ENCODE assay signal across 1 mouse cellular context in the genomic region with DNA sequence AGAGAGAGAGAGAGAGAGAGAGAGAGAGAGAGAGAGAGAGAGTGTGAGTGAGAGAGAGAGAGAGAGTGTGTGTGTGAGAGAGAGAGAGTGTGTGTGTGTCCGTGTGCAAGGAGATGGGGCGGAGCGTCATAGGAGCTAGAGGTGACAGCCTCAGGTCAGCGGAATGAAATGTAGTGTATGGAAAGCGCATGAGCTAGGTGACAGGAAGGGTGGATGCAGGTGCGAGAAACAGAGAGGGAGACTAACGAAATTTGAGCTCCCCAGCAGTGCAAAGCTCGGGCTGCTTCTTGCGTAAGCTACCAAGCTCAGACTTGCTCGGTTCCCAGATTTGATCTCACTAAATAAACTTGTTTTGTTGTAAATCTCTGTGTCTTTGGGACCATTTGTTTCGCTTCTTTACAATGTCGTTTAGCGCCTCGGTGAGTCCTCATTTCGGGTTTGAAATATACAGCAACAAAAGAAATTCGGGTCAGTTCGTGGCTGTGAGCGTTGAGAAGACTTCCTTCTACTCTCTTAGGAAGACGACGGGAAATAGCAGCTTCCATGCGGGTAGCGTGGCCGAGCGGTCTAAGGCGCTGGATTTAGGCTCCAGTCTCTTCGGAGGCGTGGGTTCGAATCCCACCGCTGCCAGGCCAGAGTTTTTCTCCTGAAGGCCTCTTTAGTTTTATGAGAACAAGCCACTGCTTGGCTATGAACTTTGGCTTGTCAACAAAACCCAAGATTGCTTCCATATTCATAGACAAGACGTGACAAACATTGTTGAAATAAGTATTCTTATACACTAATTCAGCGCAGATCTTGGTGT.
A peak's percentile ranks its signal among the peaks of the same experiment; 100 is the strongest.
TF ChIP-seq lines count a peak whose summit lies in the region.

No protein-coding gene starts in this region.

TF ChIP-seq in MEL, 35 proteins besides CTCF, POLR2A, EP300 and RAD21 (continued from another document):
- TF ChIP-seq TCF12 (IDR thresholded peaks at IDR 0.05; ENCODE audit: low read depth, low read length) (0 out of 2 replicates have a peak, but pooled peaks have one; percentile 21), UBTF (IDR thresholded peaks at IDR 0.05; ENCODE audit: borderline replicate concordance, insufficient read depth, low read depth, low read length) (no peak), MXI1 (IDR thresholded peaks at IDR 0.05; ENCODE audit: low read depth, low read length) (0 out of 2 replicates have a peak, but pooled peaks have one; percentile 4), SIN3A (IDR thresholded peaks at IDR 0.05; ENCODE audit: low read length) (peak; percentile 29; the same call in 1 of the 2 replicates), ZNF384 (IDR thresholded peaks at IDR 0.05; ENCODE audit: low read depth, low read length) (peak; percentile 52; the same call in 1 of the 2 replicates), MYB (IDR thresholded peaks at IDR 0.05; ENCODE audit: low read depth, low read length) (no peak), TBP (IDR thresholded peaks at IDR 0.05; ENCODE audit: low read depth, low read length) (peak; percentile 99), HCFC1 (IDR thresholded peaks at IDR 0.05; ENCODE audit: low read depth, low read length) (no peak), JUND (IDR thresholded peaks at IDR 0.05; ENCODE audit: low read depth, low read length) (peak; percentile 86)
TF ChIP-seq in MEL: peak in this region for 13.
